ENCODE assay signal across 12 mouse cellular contexts in genomic region chr12:38598096-38598495, GRCm38 (mm10).
A peak's percentile ranks its signal among the peaks of the same experiment; 100 is the strongest.
DNase-seq lines count a peak whose midpoint lies in the region; ATAC-seq and TF ChIP-seq lines count a peak whose summit lies in the region.
"Had no signal": no experiment of that assay in that cellular context is flagged by ENCODE, and none has a peak within 500 bp of the region (broad histone marks: within the 10 kb centered on the region; RNA-seq: fewer than 3 reads in every experiment).

No protein-coding gene starts in this region.

- ATAC-seq in forebrain, embryonic 16.5 days: peak; percentile 72
- peak; percentile 71 for ATAC-seq in midbrain, embryonic 14.5 days (ENCODE audit: low FRiP score, low TSS enrichment)

- no peak overlapping the region for H3K9ac ChIP-seq in forebrain, embryonic 16.5 days (replicated peaks; ENCODE audit: low read depth, low read length)
- no peak overlapping the region for H3K9ac ChIP-seq in midbrain, embryonic 14.5 days (replicated peaks; ENCODE audit: low read length)
- H3K9ac ChIP-seq: lung, embryonic 15.5 days had no signal

- WGBS in forebrain, embryonic 16.5 days: 23% methylated on average over 2 of the region's 2 CpGs
- WGBS in midbrain, embryonic 14.5 days: 15% methylated on average over 2 of the region's 2 CpGs

- DNase-seq in left cerebral cortex, adult 2 months (ENCODE audit: extremely low spot score in 1 of 2, low spot score in 2 of 2): no peak
- no peak for DNase-seq in left cerebral cortex, postnatal 4 days
- DNase-seq in brain, adult 2 months (ENCODE audit: low read depth, low spot score): peak; percentile 73
- DNase-seq in midbrain, embryonic 14.5 days: peak; percentile 50
- DNase-seq in kidney, postnatal 25 days: no peak
- DNase-seq in kidney, postnatal 10 days: no peak
- DNase-seq: gastrocnemius, postnatal 10 days; kidney, adult 9 months; spleen, adult 18-20 months had no signal

- H3K27me3 ChIP-seq in forebrain, embryonic 16.5 days (replicated peaks; ENCODE audit: control insufficient read depth, insufficient read depth, low read length): no peaks in the 10 kb centered on the region
- H3K27me3 ChIP-seq in midbrain, embryonic 14.5 days (ENCODE audit: control insufficient read depth, insufficient read depth, low read length): no peaks in the 10 kb centered on the region
- H3K27me3 ChIP-seq: lung, embryonic 15.5 days had no signal

- H3K36me3 ChIP-seq in forebrain, embryonic 16.5 days (ENCODE audit: control insufficient read depth, insufficient read depth): no peaks in the 10 kb centered on the region
- H3K36me3 ChIP-seq in midbrain, embryonic 14.5 days (ENCODE audit: control insufficient read depth, insufficient read depth, low read length): no peaks in the 10 kb centered on the region
- H3K36me3 ChIP-seq: lung, embryonic 15.5 days had no signal

- no peak overlapping the region for H3K27ac ChIP-seq in left cerebral cortex, adult 2 months
- no peak overlapping the region for H3K27ac ChIP-seq in forebrain, embryonic 16.5 days (ENCODE audit: low read length)
- H3K27ac ChIP-seq in midbrain, embryonic 14.5 days (replicated peaks; ENCODE audit: low read depth, low read length): no peak overlapping the region
- H3K27ac ChIP-seq: lung, embryonic 15.5 days had no signal

- peaks cover 8% of the 10 kb centered on the region for H3K4me1 ChIP-seq in forebrain, embryonic 16.5 days (replicated peaks; ENCODE audit: control insufficient read depth, insufficient read depth, low read length)
- H3K4me1 ChIP-seq in midbrain, embryonic 14.5 days (ENCODE audit: control insufficient read depth, insufficient read depth, low read length): no peaks in the 10 kb centered on the region
- H3K4me1 ChIP-seq: lung, embryonic 15.5 days had no signal

- H3K4me3 ChIP-seq in left cerebral cortex, adult 2 months: no peak overlapping the region
- no peak overlapping the region for H3K4me3 ChIP-seq in forebrain, embryonic 16.5 days (replicated peaks; ENCODE audit: low read length)
- no peak overlapping the region for H3K4me3 ChIP-seq in midbrain, embryonic 14.5 days (replicated peaks; ENCODE audit: low read depth, low read length)
- H3K4me3 ChIP-seq: lung, embryonic 15.5 days; myocyte had no signal

- no peak overlapping the region for H3K4me2 ChIP-seq in forebrain, embryonic 16.5 days (ENCODE audit: low read length)
- no peak overlapping the region for H3K4me2 ChIP-seq in midbrain, embryonic 14.5 days (ENCODE audit: low read length)
- H3K4me2 ChIP-seq: lung, embryonic 15.5 days had no signal

- intact Hi-C loops in left cerebral cortex, adult 2 months (cut with DNase I): loop anchor here (10.0 kb wide), 1 partner anchor 253 kb away; no protein-coding TSS in a partner anchor
- intact Hi-C loops in left cerebral cortex, postnatal 4 days (cut with DNase I): no loop called here

- TF ChIP-seq CTCF in left cerebral cortex, adult 2 months (IDR thresholded peaks at IDR 0.05): peak; percentile 11

- no peaks in the 10 kb centered on the region for H3K9me3 ChIP-seq in forebrain, embryonic 16.5 days (ENCODE audit: control insufficient read depth, low read length)
- H3K9me3 ChIP-seq in midbrain, embryonic 14.5 days (ENCODE audit: control insufficient read depth, low read length): no peaks in the 10 kb centered on the region
- H3K9me3 ChIP-seq: lung, embryonic 15.5 days had no signal

Comparison
In these comparisons a context has a peak if more than half of its experiments do, and no peak if none do; other contexts are left out.
1. DNase-seq: peak in brain, adult 2 months (single experiment) and midbrain, embryonic 14.5 days (single experiment); none in left cerebral cortex, adult 2 months (0 of 2), left cerebral cortex, postnatal 4 days (single experiment), kidney, postnatal 25 days (0 of 2) and kidney, postnatal 10 days (single experiment).